Mouse (Mus musculus) forebrain, postnatal 0 days (tissue): ENCODE results near the gene Lingo2. TPM values are rescaled to one million over a fixed set of nuclear protein-coding genes. Genes with fewer than 3 reads are reported as not detected.

ENCODE experiments used
- ATAC-seq: fragments of 200-750 bp; cut with Nextera tagmentation; 2 replicates; pipeline ENCODE4 v1.8.0; 2017; ENCODE audit warnings: mild to moderate bottlenecking, moderate library complexity
- DNase-seq: peaks from one replicate; pipeline ENCODE4 v3.0.0-alpha.2; 2015
- H3K27ac ChIP-seq: fragments of 300-500 bp; sonication (generic); 2 replicates; pipeline ENCODE4 v1.5.1; 2014; ENCODE audit warnings: low read depth, mild to moderate bottlenecking, antibody characterized with exemption, low read length, moderate library complexity, mixed read lengths
- H3K27me3 ChIP-seq: fragments of 300-500 bp; sonication (generic); 2 replicates; pipeline ENCODE4 v1.6.1; 2014; ENCODE audit warnings: mild to moderate bottlenecking, low read length, mixed read lengths; ENCODE audit not compliant: insufficient read depth
- H3K36me3 ChIP-seq: fragments of 300-500 bp; sonication (generic); 2 replicates; pipeline ENCODE4 v1.6.1; 2014; ENCODE audit warnings: mild to moderate bottlenecking, moderate library complexity; ENCODE audit not compliant: insufficient read depth
- H3K4me1 ChIP-seq: fragments of 300-500 bp; sonication (generic); 2 replicates; pipeline ENCODE4 v1.6.1; 2014; ENCODE audit warnings: antibody characterized with exemption; ENCODE audit not compliant: insufficient read depth
- H3K4me2 ChIP-seq: fragments of 300-500 bp; sonication (generic); 2 replicates; pipeline ENCODE4 v1.6.1; 2014; ENCODE audit warnings: low read depth, mild to moderate bottlenecking, moderate library complexity
- H3K4me3 ChIP-seq: fragments of 300-500 bp; sonication (generic); 2 replicates; pipeline ENCODE4 v1.5.1; 2014; ENCODE audit warnings: low read depth, low read length, mixed read lengths
- H3K9ac ChIP-seq: fragments of 300-500 bp; sonication (generic); 2 replicates; pipeline ENCODE4 v1.6.1; 2014; ENCODE audit warnings: mild to moderate bottlenecking
- H3K9me3 ChIP-seq: fragments of 300-500 bp; sonication (generic); 2 replicates; pipeline ENCODE4 v1.6.1; 2016; ENCODE audit warnings: low read length
- CTCF ChIP-seq: sonication (generic); IDR thresholded peaks from 2 replicates; pipeline ENCODE4 v1.5.1; 2016; ENCODE audit warnings: antibody characterized with exemption, control low read depth, low read depth
- WGBS: fragments of 180-500 bp; shearing (Covaris S2); extraction: QIAGEN DNeasy Blood & Tissue Kit; methylation state at CpG from one replicate; pipeline ENCODE4 v1.1.7; 2014; 5-methylcytosine and 5-hydroxymethylcytosine counted together
- polyA plus RNA-seq: library from polyadenylated mRNA; unstranded; fragments of >200 nt; fragmentation: Nextera tagmentation; extraction: Ambion mirVana; gene quantifications from 2 replicates; pipeline ENCODE4 v1.2.1, GENCODE M21; 2015
- total RNA-seq: library from RNA; depleted of rRNA; stranded (reverse); fragments of >200 nt; gene quantifications from 2 replicates; pipeline ENCODE4 v1.2.3, GENCODE M21; 2014

The Lingo2 gene
- total and polyA plus RNA-seq, 2 experiments from 2014 or later: 43.2 to 43.8 TPM

DNA sequence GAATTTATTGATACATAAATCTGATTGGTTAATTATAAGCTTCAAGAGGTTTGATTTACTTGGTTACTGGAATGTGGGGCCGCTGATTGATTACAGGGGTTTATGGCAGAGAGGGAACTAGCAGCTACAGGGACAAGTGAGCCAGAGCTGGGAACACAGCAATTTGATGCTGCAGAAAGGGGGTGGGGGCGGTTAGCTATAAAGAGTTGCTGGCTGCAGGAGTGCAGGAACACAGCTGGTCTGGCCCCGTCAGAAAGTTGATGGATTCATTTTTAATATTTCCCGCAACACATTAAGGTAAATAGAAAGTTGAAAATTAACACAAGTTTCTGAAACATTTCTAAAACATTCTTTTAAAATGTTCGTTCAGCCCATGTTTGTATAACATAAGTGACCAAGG is 919.5 kb downstream of the Lingo2 start:
- ATAC-seq: no peak
- WGBS: 86% methylated on average over 5 of the region's 5 CpGs
- no peak overlapping the region for H3K4me2 ChIP-seq

DNA sequence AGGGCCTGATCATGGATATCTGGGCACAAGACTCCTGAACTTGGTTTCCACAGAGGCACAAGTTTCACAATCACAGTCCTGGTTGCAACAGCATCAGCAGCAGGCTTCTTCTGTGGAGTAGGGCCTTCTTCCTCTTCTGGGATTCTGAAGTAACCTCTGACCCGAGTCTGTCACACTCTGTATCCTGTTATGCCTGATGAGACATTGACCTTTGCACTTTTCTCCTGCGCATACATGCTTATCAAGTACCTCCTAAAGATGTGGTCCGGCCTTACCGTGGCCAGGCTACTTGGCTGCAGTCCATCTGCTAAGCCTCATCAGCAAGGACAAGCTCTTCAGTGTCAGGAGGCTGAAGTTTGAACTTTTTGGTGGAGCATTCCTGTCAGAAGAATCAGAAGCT is 937.4 kb downstream of the Lingo2 start:
- no peaks in the 10 kb centered on the region for H3K4me1 ChIP-seq
- ATAC-seq (no peak), DNase-seq (no peak)
- H3K36me3 ChIP-seq: no peaks in the 10 kb centered on the region
- H3K27me3 ChIP-seq: no peaks in the 10 kb centered on the region
- no peak overlapping the region for H3K27ac ChIP-seq
- TF ChIP-seq CTCF: no peak
- H3K9me3 ChIP-seq: no peaks in the 10 kb centered on the region
- WGBS: 74% methylated on average over 4 of the region's 4 CpGs
- H3K4me3 ChIP-seq: no peak overlapping the region
- no peak overlapping the region for H3K9ac ChIP-seq
- no peak overlapping the region for H3K4me2 ChIP-seq

More for the DNA sequence above, 919.5 kb downstream of the Lingo2 start:
- H3K4me3 ChIP-seq: no peak overlapping the region
- H3K36me3 ChIP-seq: no peaks in the 10 kb centered on the region
- no peak overlapping the region for H3K9ac ChIP-seq
- DNase-seq: no peak
- H3K27me3 ChIP-seq: no peaks in the 10 kb centered on the region
- no peak for TF ChIP-seq CTCF
- H3K9me3 ChIP-seq: no peaks in the 10 kb centered on the region
- no peak overlapping the region for H3K27ac ChIP-seq
- no peaks in the 10 kb centered on the region for H3K4me1 ChIP-seq

DNA sequence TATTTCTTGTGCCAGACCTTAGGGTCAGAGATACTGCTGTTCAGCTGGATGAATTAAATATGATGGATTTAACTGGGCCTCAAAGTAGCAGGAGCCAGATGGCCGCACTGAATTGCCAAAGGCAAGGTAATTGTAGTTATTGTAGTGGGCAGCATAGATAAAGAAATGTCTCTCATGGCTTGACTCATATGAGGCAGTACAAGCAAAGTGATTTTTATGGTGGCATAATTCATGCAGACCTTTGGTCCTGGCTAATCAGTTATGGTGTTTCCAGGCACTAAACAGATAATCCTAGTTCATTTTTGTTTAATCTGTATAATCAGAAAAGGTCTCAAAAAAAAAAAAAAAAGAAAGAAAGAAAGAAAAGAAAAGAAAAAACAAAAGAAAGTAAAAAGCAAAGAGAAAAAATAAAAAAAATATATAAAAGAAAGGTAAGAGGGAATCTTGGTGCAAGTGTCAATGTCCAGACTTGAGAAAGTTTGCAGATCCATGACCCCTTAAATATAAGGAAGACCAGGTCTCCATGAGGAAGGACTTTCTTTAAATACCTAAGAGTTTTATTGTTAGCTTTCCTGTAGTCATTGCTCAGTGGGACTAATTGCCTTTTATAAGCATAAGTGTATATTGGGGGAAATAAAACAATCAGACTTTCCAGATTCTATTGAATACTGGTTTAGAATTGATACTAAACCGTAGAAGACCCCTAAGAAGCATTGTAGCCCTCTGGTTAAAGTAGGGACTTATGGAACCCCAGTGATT is 959.4 kb downstream of the Lingo2 start:
- Histone ChIP-seq H3K4me3 (no peak overlapping the region), H3K27me3 (no peaks in the 10 kb centered on the region), H3K4me1 (no peaks in the 10 kb centered on the region), H3K4me2 (no peak overlapping the region), H3K27ac (no peak overlapping the region), H3K9ac (no peak overlapping the region), H3K9me3 (no peaks in the 10 kb centered on the region), H3K36me3 (no peaks in the 10 kb centered on the region)
- DNase-seq: no peak
- no peak for TF ChIP-seq CTCF
- ATAC-seq: no peak
- WGBS: 82% methylated on average over 2 of the region's 2 CpGs

DNA sequence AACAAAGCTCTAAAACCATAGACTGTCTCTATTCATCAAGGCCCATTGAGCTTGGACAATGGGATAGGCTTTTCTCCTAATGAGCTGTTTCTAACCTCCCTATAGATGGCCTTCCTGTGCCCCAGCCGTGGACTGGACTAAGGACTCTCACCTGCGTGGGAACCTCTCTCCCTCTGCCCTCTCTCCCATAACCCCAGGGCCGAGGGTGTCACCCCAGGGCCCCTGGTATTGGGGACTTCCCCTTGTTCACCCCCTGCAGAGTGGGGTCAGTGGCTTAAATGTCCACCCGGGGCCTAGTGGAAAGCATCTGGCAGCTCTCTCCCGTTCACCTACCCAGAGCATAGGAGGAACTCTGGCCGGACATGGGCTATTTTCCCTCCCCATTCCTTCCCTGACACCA is 965.5 kb downstream of the Lingo2 start:
- Histone ChIP-seq H3K9ac (no peak overlapping the region), H3K4me3 (no peak overlapping the region), H3K27ac (no peak overlapping the region), H3K36me3 (no peaks in the 10 kb centered on the region), H3K9me3 (no peaks in the 10 kb centered on the region), H3K27me3 (no peaks in the 10 kb centered on the region), H3K4me1 (no peaks in the 10 kb centered on the region), H3K4me2 (no peak overlapping the region)
- no peak for TF ChIP-seq CTCF
- 69% methylated on average over 6 of the region's 6 CpGs for WGBS
- DNase-seq (no peak), ATAC-seq (no peak)

DNA sequence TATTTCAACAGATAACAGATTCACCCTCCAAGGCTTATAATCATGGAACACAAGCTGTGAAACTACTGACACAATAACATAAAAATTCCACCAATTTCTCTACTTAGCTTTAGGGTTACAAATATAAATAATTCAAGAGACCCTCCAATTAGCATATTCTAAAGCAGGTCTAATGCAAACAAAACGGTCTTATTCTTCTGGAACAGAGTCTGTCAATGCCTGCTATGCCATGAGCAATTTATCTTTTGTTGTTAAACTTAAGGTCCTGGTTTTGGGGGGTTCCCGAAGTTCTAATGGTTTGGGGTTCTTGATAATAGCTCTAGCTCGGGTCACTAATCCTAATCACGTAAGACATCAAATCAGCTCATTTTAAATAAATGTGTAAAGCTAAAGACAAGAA is 988.0 kb downstream of the Lingo2 start:
- H3K27ac ChIP-seq: no peak overlapping the region
- no peak overlapping the region for H3K9ac ChIP-seq
- TF ChIP-seq CTCF: no peak
- WGBS: 30% methylated on average over 4 of the region's 4 CpGs
- no peak for ATAC-seq
- no peak overlapping the region for H3K4me3 ChIP-seq
- no peaks in the 10 kb centered on the region for H3K36me3 ChIP-seq
- no peak overlapping the region for H3K4me2 ChIP-seq
- H3K4me1 ChIP-seq: no peaks in the 10 kb centered on the region
- no peaks in the 10 kb centered on the region for H3K9me3 ChIP-seq
- H3K27me3 ChIP-seq: no peaks in the 10 kb centered on the region
- no peak for DNase-seq

DNA sequence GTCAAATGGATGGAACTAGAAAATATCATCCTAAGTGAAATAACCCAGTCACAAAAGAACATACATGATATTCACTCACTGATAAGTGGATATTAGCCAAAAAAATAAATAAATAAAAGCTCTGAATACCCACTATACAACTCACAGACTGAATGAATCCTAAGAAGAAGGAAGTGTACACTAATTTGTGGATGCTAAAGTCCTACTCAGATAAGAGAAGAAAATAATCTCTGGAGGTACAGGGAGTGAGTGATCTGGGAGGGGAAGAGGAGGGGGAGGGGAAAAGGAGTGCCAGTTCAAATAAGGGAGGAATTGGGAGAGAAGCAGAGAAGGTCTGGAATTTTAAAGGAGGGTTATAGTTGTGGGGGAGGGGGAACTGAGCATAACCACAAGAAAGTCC is 999.7 kb downstream of the Lingo2 start:
- DNase-seq: no peak
- TF ChIP-seq CTCF: no peak
- Histone ChIP-seq H3K36me3 (no peaks in the 10 kb centered on the region), H3K4me3 (no peak overlapping the region), H3K4me1 (no peaks in the 10 kb centered on the region), H3K9ac (no peak overlapping the region), H3K4me2 (no peak overlapping the region), H3K9me3 (no peaks in the 10 kb centered on the region), H3K27me3 (no peaks in the 10 kb centered on the region), H3K27ac (no peak overlapping the region)
- ATAC-seq: no peak

DNA sequence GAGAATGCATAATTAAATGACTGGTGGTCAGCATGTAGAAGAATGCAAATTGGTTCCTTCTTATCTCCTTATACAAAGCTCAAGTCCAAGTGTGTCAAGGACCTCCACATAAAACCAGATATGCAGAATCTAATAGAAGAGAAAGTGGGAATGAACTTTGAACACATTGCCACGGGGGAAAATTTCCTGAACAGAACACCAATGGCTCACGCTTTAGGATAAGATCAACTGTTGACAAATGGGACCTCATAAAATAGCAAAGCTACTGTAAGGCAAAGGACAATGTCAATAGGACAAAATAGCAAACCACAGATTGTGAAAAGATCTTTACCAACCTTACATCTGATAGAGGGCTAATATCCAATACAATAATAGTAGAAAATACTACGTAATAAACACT is 1000.3 kb downstream of the Lingo2 start:
- 86% methylated on average over 3 of the region's 3 CpGs for WGBS
- Histone ChIP-seq H3K4me2 (no peak overlapping the region), H3K36me3 (no peaks in the 10 kb centered on the region), H3K27ac (no peak overlapping the region), H3K27me3 (no peaks in the 10 kb centered on the region), H3K9me3 (no peaks in the 10 kb centered on the region), H3K4me1 (no peaks in the 10 kb centered on the region), H3K9ac (no peak overlapping the region), H3K4me3 (no peak overlapping the region)
- ATAC-seq (no peak), DNase-seq (no peak)
- no peak for TF ChIP-seq CTCF
